Mouse (Mus musculus) stomach, embryonic 15.5 days (tissue): ENCODE data around the gene Rffl. TPM values are rescaled to one million over a fixed set of nuclear protein-coding genes. Genes with fewer than 3 reads are reported as not detected.
A peak's percentile ranks its signal among the peaks of the same experiment; 100 is the strongest.

Source experiments
- ATAC-seq: fragments of 200-750 bp; cut with Nextera tagmentation; 2 replicates; pipeline ENCODE4 v1.8.0; 2017; ENCODE audit warnings: low read depth, moderate number of reproducible peaks, moderate TSS enrichment; ENCODE audit not compliant: insufficient read depth, low FRiP score
- H3K27ac ChIP-seq: fragments of 300-500 bp; sonication (generic); 2 replicates; pipeline ENCODE4 v1.5.1; 2015; ENCODE audit warnings: mild to moderate bottlenecking, inconsistent platforms
- H3K27me3 ChIP-seq: fragments of 300-500 bp; sonication (generic); replicated peaks from 2 replicates; pipeline ENCODE4 v1.6.1; 2015; ENCODE audit warnings: inconsistent platforms
- H3K36me3 ChIP-seq: fragments of 300-500 bp; sonication (generic); 2 replicates; pipeline ENCODE4 v1.6.1; 2015; ENCODE audit warnings: inconsistent platforms
- H3K4me1 ChIP-seq: fragments of 300-500 bp; sonication (generic); 2 replicates; pipeline ENCODE4 v1.6.1; 2015; ENCODE audit warnings: inconsistent platforms
- H3K4me2 ChIP-seq: fragments of 300-500 bp; sonication (generic); 2 replicates; pipeline ENCODE4 v1.6.1; 2015; ENCODE audit warnings: mild to moderate bottlenecking, inconsistent platforms
- H3K4me3 ChIP-seq: fragments of 300-500 bp; sonication (generic); replicated peaks from 2 replicates; pipeline ENCODE4 v1.5.1; 2015; ENCODE audit warnings: inconsistent platforms
- H3K9ac ChIP-seq: fragments of 300-500 bp; sonication (generic); 2 replicates; pipeline ENCODE4 v1.6.1; 2015; ENCODE audit warnings: inconsistent platforms
- H3K9me3 ChIP-seq: fragments of 300-500 bp; sonication (generic); 2 replicates; pipeline ENCODE4 v1.6.1; 2016; ENCODE audit warnings: inconsistent platforms
- WGBS: fragments of 180-500 bp; shearing (Covaris S2); methylation state at CpG from one replicate; pipeline ENCODE4 v1.1.7; 2015; 5-methylcytosine and 5-hydroxymethylcytosine counted together
- polyA plus RNA-seq: library from polyadenylated mRNA; unstranded; fragments of >200 nt; fragmentation: Nextera tagmentation; extraction: Ambion mirVana; gene quantifications from 2 replicates; pipeline ENCODE4 v1.2.1, GENCODE M21; 2015

The Rffl gene
- polyA plus RNA-seq, 1 experiment from 2014 or later, result 17.5 TPM

DNA sequence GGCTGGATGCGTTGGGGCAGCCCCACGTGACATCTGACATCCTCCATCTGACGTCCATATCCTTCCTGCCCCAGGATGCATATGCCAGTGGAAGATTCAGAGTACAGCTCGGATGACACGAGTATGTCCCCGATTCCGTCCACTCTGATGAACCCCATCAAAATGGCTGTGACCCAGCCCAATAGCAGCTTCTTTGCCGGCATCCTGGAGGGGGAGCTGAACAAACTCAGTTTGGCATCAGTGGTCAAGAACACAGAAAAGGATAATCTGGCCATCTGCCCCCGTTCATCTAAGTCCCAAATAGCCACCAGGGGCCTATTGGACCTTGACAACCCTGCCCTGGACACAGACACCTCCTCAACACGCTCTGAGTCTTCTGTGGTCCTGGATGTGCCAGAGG lies 26.5 kb upstream of the Rffl start:
- H3K4me3 ChIP-seq, result no peak overlapping the region
- H3K9ac ChIP-seq, result no peak overlapping the region
- H3K4me1 ChIP-seq, result no peaks in the 10 kb centered on the region
- no peak overlapping the region for H3K27ac ChIP-seq
- H3K4me2 ChIP-seq, result no peak overlapping the region
- no peaks in the 10 kb centered on the region for H3K27me3 ChIP-seq
- ATAC-seq, result no peak
- no peaks in the 10 kb centered on the region for H3K9me3 ChIP-seq
- WGBS, result 78% methylated on average over 10 of the region's 10 CpGs
- H3K36me3 ChIP-seq, result peaks cover 20% of the 10 kb centered on the region

DNA sequence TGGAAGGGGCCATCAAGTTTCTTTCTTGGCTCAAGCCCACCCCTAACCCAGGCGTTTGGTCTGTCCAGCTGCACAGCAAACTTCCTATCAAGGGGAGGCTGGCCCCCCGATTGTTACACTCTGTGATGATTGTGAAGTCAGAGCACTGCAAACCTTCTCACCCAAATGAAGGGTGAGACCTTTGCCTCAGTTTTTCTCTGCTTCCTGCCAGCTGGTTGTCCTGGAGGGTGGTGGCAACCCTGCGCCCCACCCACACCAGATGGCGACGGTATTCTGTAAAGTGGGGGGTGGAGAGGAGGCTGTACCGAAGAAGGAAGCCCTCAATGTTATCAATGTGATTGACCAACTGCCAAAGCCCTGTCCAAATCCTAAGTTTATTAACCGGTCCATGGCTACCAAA lies 20.9 kb upstream of the Rffl start, which contains the start of gene Fndc8:
Gene Fndc8 (plus strand): TSS at position 189 of the 400 bp plus-strand sequence.
- Histone ChIP-seq H3K4me2 (no peak within 1 kb of the TSS), H3K27ac (no peak within 1 kb of the TSS), H3K4me1 (peaks cover 15% of the 10 kb centered on the region), H3K9ac (no peak within 1 kb of the TSS), H3K36me3 (no peaks in the 10 kb centered on the region), H3K4me3 (no peak within 1 kb of the TSS), H3K27me3 (0 out of 2 replicates have a peak, but pooled peaks cover 3% of the 10 kb centered on the region), H3K9me3 (no peaks in the 10 kb centered on the region)
- WGBS, result 49% methylated on average over 7 of the region's 7 CpGs
- ATAC-seq, result no peak

DNA sequence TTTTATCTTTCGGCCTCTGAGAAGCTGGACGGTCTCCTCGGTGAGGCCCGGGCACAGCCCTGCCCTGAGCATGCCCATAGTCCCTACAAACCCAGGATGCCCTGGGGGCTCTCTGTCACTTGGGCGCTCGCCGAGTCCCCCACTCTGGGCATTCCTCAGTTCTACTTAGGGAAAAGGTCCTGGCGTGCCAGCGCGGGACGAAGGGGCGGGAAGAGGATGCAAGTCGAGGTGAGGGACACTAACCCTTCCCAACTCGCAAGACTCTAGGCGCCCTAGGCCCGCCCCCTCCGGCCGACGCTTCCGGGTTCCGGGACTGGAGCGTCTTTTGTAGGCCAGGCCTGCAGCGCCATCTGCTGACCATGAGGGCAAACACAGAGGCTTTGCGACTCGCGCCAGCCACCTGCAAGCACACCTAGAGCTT lies 19.3 kb upstream of the Rffl start, which contains the start of gene Rad51d:
Gene Rad51d (minus strand): TSS at position 273 of the 421 bp plus-strand sequence.
- Histone ChIP-seq H3K36me3 (no peaks in the 10 kb centered on the region), H3K9me3 (no peaks in the 10 kb centered on the region), H3K4me2 (peak within 1 kb of the TSS; percentile 85), H3K4me1 (peaks cover 15% of the 10 kb centered on the region), H3K27ac (peak within 1 kb of the TSS; percentile 70), H3K27me3 (0 out of 2 replicates have a peak, but pooled peaks cover 3% of the 10 kb centered on the region), H3K4me3 (peak within 1 kb of the TSS; percentile 61), H3K9ac (peak within 1 kb of the TSS; percentile 62)
- ATAC-seq, result peak; percentile 90
- WGBS, result under 1% methylated on average over 26 of the region's 26 CpGs

DNA sequence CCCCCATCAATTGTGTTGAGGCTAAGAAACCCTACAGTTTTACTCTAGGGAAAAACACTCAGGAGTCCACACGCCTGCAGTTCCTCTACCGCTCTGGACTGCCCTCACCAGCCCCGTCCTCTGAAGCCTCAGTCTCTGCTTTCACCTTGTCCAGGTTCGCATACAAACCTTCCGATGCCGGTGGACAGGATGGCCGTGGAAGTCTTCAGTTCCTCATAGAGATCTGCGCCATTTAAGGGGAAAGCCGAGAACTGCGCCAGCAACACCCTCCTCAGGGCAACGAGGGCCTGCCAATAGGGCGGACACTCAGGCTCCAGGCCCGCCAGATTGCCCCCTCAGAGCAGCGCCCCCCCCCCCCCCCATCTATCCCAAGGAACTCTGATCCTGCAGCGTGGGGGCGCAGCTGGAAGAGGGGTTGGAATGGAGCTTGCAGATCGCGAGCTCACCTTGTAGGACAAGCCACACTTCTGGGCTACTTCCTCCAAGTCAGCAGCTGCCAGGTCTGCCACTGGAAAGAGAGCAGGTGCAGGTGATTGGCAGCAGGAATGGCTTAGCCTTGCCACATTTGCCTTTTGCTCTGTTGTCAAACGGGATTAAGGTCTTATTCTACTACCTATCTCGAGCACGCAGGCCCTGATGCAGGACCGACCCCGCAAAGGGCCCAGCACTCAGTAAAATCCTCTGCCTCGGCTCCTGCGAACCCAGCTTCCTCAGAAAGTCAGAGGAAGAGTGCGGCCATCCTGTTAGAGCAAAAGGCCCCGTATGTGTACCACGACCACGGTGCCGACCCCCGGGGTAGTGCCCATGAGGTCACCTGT lies 18.7 kb upstream of the Rffl start:
- H3K27me3 ChIP-seq, result 0 out of 2 replicates have a peak, but pooled peaks cover 3% of the 10 kb centered on the region
- ATAC-seq, result peak; percentile 15; the same call in 1 of the 2 replicates
- peak overlapping the region; percentile 61 for H3K4me3 ChIP-seq
- H3K9me3 ChIP-seq, result no peaks in the 10 kb centered on the region
- peaks cover 15% of the 10 kb centered on the region for H3K4me1 ChIP-seq
- peak overlapping the region; percentile 85 for H3K4me2 ChIP-seq
- 6% methylated on average over 28 of the region's 31 CpGs for WGBS
- H3K27ac ChIP-seq, result peak overlapping the region; percentile 70
- H3K9ac ChIP-seq, result peak overlapping the region; percentile 62
- H3K36me3 ChIP-seq, result no peaks in the 10 kb centered on the region

DNA sequence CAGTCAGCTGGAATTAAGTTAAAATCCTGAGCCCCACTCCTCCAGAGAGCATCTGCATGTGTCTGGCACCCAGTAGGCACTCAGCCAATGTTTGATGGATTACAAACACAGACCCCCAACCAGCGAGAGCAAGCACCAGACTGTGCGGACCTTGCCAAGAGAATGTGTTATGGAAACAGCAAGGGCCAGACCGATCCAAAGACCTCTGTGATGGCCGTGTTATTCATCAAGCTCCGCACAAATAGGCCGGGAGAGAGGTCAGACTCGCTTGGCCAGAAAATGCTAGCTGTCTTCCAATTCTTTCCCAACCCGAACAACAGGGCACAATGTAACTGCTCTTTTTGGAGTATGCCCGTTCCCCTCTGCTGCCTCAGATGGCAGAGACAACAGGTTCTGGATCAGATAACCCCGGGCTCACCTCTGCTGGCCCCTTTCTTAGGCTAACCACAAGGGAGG lies 17.5 kb upstream of the Rffl start:
- Histone ChIP-seq H3K27ac (no peak overlapping the region), H3K27me3 (0 out of 2 replicates have a peak, but pooled peaks cover 3% of the 10 kb centered on the region), H3K36me3 (no peaks in the 10 kb centered on the region), H3K4me2 (peak overlapping the region; percentile 85), H3K9me3 (no peaks in the 10 kb centered on the region), H3K4me3 (peak overlapping the region; percentile 61; the same call in 1 of the 2 replicates), H3K9ac (peak overlapping the region; percentile 13; the same call in 1 of the 2 replicates), H3K4me1 (peaks cover 15% of the 10 kb centered on the region)
- 32% methylated on average over 10 of the region's 10 CpGs for WGBS
- ATAC-seq, result peak; percentile 29; the same call in 1 of the 2 replicates

DNA sequence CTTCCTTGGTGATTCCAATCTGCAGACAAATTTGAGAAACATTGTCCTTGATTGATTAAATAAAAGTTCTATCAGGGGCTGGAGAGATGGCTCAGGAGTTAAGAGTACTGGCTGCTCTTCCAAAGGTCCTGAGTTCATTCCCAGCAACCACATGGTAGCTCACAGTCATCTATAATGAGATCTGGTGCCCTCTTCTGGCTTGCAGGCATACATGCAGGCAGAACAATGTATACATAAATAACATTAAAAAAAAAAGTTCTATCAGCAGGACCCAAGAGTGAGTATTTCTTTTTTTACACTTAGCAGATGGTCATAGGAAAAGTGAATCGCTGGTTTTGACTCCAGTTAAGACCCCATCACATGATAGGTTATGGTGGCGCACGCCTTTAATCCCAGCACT lies 15.5 kb upstream of the Rffl start:
- Histone ChIP-seq H3K9ac (no peak overlapping the region), H3K27me3 (0 out of 2 replicates have a peak, but pooled peaks cover 2% of the 10 kb centered on the region), H3K27ac (no peak overlapping the region), H3K4me2 (no peak overlapping the region), H3K36me3 (no peaks in the 10 kb centered on the region), H3K4me1 (peaks cover 15% of the 10 kb centered on the region), H3K9me3 (no peaks in the 10 kb centered on the region), H3K4me3 (no peak overlapping the region)
- WGBS, result 86% methylated on average over 3 of the region's 3 CpGs
- ATAC-seq, result no peak

DNA sequence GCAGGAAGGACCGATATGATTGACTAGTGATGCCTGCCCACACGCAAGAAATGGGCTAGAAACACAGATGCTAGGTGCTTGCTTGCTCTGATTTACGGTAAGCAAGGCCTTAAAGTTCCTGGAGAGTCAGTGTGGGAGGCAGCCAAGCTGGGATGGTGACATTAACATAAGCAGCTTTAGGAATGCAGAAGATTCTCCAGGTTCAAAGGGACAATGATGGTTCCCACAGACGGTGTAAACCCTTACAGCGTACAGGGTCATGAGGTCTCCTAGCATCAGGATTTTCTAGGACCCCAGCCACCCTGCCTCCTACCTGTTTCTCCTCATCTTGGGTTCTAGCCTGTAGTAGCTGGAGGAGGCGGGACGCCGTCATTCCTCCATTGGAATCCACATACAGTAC lies 12.2 kb upstream of the Rffl start:
- ATAC-seq, result no peak
- H3K4me2 ChIP-seq, result no peak overlapping the region
- WGBS, result 68% methylated on average over 8 of the region's 8 CpGs
- H3K4me1 ChIP-seq, result peaks cover 5% of the 10 kb centered on the region
- no peaks in the 10 kb centered on the region for H3K36me3 ChIP-seq
- H3K9ac ChIP-seq, result no peak overlapping the region
- H3K27ac ChIP-seq, result no peak overlapping the region
- no peaks in the 10 kb centered on the region for H3K27me3 ChIP-seq
- no peaks in the 10 kb centered on the region for H3K9me3 ChIP-seq
- H3K4me3 ChIP-seq, result no peak overlapping the region

DNA sequence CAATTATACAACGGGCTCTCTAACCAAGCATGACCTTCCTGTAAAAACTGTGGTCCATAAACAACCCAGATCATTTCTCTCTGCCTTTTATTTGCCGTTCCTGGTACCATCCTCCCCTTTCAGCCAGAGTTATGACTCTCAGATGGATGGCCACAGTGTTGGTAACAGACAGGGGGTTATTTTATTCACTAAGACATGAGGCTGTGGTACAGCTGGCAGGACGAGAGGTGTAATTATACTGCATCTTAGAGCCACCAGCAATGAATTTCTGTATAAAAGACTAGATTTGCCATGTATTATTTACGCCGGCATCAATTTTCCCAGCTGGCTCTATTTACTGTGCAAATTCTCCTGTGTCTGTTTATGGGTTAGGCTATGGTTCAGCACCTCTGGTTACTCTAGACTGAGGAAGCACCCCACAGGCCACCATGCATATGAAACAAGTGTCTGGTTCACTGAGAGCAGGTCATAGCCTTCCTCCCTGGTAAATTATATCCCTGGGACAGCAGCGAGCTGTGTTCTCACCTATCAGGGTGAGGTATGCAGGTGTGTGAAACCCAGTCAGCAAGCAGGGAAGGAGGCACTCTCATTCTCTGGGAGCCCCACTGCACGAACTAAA lies 6.8 kb upstream of the Rffl start:
- no peak overlapping the region for H3K4me3 ChIP-seq
- H3K9me3 ChIP-seq, result no peaks in the 10 kb centered on the region
- no peak overlapping the region for H3K27ac ChIP-seq
- no peaks in the 10 kb centered on the region for H3K36me3 ChIP-seq
- no peaks in the 10 kb centered on the region for H3K27me3 ChIP-seq
- no peak for ATAC-seq
- 85% methylated on average over 7 of the region's 7 CpGs for WGBS
- H3K4me1 ChIP-seq, result no peaks in the 10 kb centered on the region
- H3K9ac ChIP-seq, result no peak overlapping the region
- no peak overlapping the region for H3K4me2 ChIP-seq

DNA sequence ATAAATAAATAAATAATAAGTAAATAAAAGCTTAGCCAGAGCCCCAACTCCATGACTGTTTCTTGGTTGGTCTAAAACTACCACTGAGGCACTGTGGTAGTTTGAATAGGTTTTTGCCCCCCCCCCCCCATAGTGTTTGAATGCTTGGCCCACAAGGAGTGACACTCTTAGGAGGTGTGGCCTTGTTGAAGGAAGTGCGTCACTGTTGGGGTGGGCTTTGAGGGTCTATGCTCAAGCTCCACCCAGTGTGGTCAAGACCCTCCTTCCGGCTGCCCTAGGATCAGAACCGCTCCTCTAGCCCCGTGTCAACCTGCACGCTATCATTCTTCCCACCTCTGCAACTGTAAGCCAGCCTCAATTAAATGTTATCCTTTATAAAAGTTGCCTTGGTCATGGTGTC lies 4.6 kb upstream of the Rffl start:
- no peak for ATAC-seq
- Histone ChIP-seq H3K4me2 (no peak overlapping the region), H3K4me3 (no peak overlapping the region), H3K27me3 (no peaks in the 10 kb centered on the region), H3K9me3 (no peaks in the 10 kb centered on the region), H3K27ac (no peak overlapping the region), H3K4me1 (no peaks in the 10 kb centered on the region), H3K36me3 (no peaks in the 10 kb centered on the region), H3K9ac (no peak overlapping the region)
- WGBS, result 85% methylated on average over 5 of the region's 5 CpGs

DNA sequence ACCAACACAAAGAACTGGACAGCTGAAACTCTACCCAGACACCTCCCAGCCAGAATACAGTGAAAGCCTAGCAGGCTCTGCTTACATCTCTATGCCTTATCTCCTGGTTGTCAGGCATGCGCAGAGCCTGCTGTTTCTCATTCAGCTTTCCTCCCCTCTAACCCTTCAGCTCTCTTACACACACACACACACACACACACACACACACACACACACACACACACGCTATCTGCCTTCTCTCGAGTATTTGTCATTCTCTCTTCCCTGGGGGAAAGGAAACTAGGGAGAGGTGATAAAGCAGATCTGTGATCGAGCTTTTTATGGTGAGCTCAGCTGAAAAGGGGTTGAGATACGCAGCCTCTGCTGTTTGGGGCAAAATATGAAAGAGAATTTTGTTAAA lies 3.9 kb upstream of the Rffl start:
- Histone ChIP-seq H3K4me2 (no peak overlapping the region), H3K9me3 (no peaks in the 10 kb centered on the region), H3K9ac (no peak overlapping the region), H3K27me3 (no peaks in the 10 kb centered on the region), H3K4me1 (no peaks in the 10 kb centered on the region), H3K27ac (no peak overlapping the region), H3K36me3 (no peaks in the 10 kb centered on the region), H3K4me3 (no peak overlapping the region)
- no peak for ATAC-seq
- 36% methylated on average over 5 of the region's 5 CpGs for WGBS

DNA sequence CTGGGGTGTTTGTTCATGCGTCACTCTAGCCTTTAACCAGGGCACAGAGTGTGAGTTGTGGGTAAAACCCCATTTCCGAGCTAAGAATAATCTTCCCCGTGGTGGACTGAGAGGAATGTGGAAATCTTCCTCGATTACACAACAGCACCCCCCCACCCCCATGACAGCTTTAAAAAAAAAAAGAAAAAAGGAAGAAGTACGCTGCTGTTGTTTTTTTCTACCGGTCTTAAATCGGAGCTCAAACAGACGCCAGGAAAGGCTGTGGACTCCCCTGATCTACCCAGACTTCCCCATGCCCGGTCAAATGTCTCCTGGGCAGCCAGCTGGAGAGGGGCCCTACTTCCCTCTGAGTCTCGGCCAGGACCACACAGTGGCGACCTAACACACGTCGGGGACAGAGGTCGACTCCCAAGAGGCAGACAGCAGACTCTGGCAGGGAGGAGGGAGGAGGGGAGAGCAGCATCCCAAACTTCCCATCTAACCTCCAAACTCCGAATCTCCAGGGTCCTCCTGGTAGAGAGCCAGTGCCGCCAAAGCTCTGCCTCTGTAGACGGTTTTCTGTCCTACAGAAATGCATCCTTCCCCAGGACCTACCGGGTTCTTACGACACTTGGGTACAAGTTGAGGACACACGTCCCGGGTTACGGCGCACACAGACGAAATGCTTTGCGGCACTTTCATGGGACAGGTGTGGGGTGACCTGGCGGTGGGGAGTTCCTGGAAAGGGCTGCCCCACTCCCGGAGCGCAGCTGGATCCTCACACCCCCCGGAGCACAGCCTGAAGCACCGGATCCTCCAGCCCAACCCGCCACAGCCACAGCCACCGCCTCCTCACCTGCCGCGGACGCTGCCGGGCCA lies 608 bp downstream of the Rffl start:
- ATAC-seq, result peak; percentile 45; the same call in 1 of the 2 replicates

More for the DNA sequence above, 608 bp downstream of the Rffl start:
- no peaks in the 10 kb centered on the region for H3K36me3 ChIP-seq
- H3K9ac ChIP-seq, result peak overlapping the region; percentile 76
- H3K27me3 ChIP-seq, result no peaks in the 10 kb centered on the region
- peak overlapping the region; percentile 95 for H3K4me3 ChIP-seq
- no peaks in the 10 kb centered on the region for H3K4me1 ChIP-seq
- peak overlapping the region; percentile 57 for H3K4me2 ChIP-seq
- 1% methylated on average over 32 of the region's 36 CpGs for WGBS
- no peaks in the 10 kb centered on the region for H3K9me3 ChIP-seq
- peak overlapping the region; percentile 80 for H3K27ac ChIP-seq
